Mouse (Mus musculus) hindbrain, postnatal 0 days (tissue): Measurements from ENCODE around the gene Gm11627. TPM values are rescaled to one million over a fixed set of nuclear protein-coding genes. Genes with fewer than 3 reads are reported as not detected.
"Not testable (repeated sequence)": the region's sequence is repeated elsewhere in the genome, so short reads cannot be mapped to it uniquely, and the experiment has no call there.

ENCODE experiments used
- ATAC-seq: fragments of 200-750 bp; cut with Nextera tagmentation; 2 replicates; pipeline ENCODE4 v1.8.0; 2017; ENCODE audit warnings: mild to moderate bottlenecking, moderate TSS enrichment, moderate library complexity
- DNase-seq: peaks from one replicate; pipeline ENCODE4 v3.0.0-alpha.2; 2015; ENCODE audit warnings: low spot score
- H3K27ac ChIP-seq: fragments of 300-500 bp; sonication (generic); 2 replicates; pipeline ENCODE4 v1.5.1; 2014; ENCODE audit warnings: mild to moderate bottlenecking
- H3K27me3 ChIP-seq: fragments of 300-500 bp; sonication (generic); 2 replicates; pipeline ENCODE4 v1.6.1; 2014; ENCODE audit warnings: low read length, mixed read lengths; ENCODE audit not compliant: insufficient read depth
- H3K36me3 ChIP-seq: fragments of 300-500 bp; sonication (generic); 2 replicates; pipeline ENCODE4 v1.6.1; 2014; ENCODE audit warnings: low read length, mixed read lengths; ENCODE audit not compliant: insufficient read depth
- H3K4me1 ChIP-seq: fragments of 300-500 bp; sonication (generic); 2 replicates; pipeline ENCODE4 v1.6.1; 2014; ENCODE audit warnings: antibody characterized with exemption, low read length, mixed read lengths; ENCODE audit not compliant: insufficient read depth
- H3K4me2 ChIP-seq: fragments of 300-500 bp; sonication (generic); 2 replicates; pipeline ENCODE4 v1.6.1; 2014; ENCODE audit warnings: low read depth, mild to moderate bottlenecking, low read length, moderate library complexity, mixed read lengths
- H3K4me3 ChIP-seq: fragments of 300-500 bp; sonication (generic); 2 replicates; pipeline ENCODE4 v1.5.1; 2014; ENCODE audit warnings: low read length
- H3K9ac ChIP-seq: fragments of 300-500 bp; sonication (generic); replicated peaks from 2 replicates; pipeline ENCODE4 v1.6.1; 2014; ENCODE audit warnings: mild to moderate bottlenecking, low read length, moderate library complexity, mixed read lengths
- H3K9me3 ChIP-seq: fragments of 300-500 bp; sonication (generic); 2 replicates; pipeline ENCODE4 v1.6.1; 2016; ENCODE audit warnings: low read length, mixed read lengths
- CTCF ChIP-seq: IDR thresholded peaks from 2 replicates; pipeline ENCODE4 v1.5.1; 2016; ENCODE audit warnings: antibody characterized with exemption, control low read depth, low read depth
- WGBS: fragments of 180-500 bp; shearing (Covaris S2); extraction: QIAGEN DNeasy Blood & Tissue Kit; methylation state at CpG from one replicate; pipeline ENCODE4 v1.1.7; 2014; 5-methylcytosine and 5-hydroxymethylcytosine counted together
- polyA plus RNA-seq: library from polyadenylated mRNA; unstranded; fragments of >200 nt; fragmentation: Nextera tagmentation; extraction: Ambion mirVana; gene quantifications from 2 replicates; pipeline ENCODE4 v1.2.1, GENCODE M21; 2015
- total RNA-seq: library from RNA; depleted of rRNA; stranded (reverse); fragments of >200 nt; gene quantifications from 2 replicates; pipeline ENCODE4 v1.2.3, GENCODE M21; 2014

The Gm11627 gene
- total and polyA plus RNA-seq, 2 experiments from 2014 or later = 5.2 TPM; not detected in 1

DNA sequence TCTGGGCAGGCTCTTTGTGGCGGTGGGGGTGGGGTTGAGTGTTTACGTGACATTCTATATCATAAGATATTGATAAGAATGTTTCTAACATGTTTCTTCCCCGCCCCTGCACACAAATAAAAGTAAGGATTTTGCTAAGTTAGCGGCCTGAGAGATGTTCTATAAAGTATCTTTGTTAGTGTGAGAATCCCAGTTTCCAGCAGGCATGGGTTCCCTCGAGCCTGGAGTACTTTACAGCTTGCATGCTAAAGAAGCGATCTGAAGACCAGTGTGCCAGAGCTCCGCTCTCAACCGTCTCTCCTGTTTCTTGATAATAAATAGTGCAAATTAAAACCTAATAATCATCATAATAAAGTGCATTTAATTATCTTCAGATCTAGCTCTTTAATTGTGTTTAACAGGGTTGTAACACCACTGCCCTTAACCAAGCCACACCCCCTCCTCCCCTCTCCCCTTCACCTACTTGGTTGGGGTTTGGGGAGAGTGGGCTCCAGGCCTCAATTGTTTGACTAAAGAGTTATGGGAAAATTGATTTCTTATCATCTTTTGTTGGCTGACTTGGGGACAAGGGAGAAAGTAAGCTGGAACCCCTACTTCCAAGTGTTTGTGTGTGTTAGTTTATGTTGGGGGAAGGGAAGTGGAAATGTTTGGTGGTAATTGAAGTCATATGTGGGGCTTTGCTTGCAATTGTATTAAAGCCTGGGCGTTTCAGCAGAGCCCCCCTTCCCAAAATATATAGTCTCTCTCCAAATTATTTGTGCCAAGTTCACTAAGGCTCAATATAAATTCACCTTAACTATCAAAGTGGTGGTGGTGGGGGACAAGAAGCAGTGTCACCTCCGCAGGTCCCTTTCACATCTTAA, 28.7 kb upstream of the Gm11627 start:
- DNase-seq (no peak), ATAC-seq (no peak)
- Histone ChIP-seq H3K27ac (no peak overlapping the region), H3K4me3 (peak overlapping the region; percentile 78), H3K36me3 (no peaks in the 10 kb centered on the region), H3K27me3 (no peaks in the 10 kb centered on the region), H3K4me2 (peak overlapping the region; percentile 77), H3K9ac (no peak overlapping the region; the same call in 1 of the 2 replicates), H3K9me3 (no peaks in the 10 kb centered on the region), H3K4me1 (peaks cover 3% of the 10 kb centered on the region; the same call in 1 of the 2 replicates)
- WGBS = 28% methylated on average over 10 of the region's 10 CpGs
- no peak for TF ChIP-seq CTCF

DNA sequence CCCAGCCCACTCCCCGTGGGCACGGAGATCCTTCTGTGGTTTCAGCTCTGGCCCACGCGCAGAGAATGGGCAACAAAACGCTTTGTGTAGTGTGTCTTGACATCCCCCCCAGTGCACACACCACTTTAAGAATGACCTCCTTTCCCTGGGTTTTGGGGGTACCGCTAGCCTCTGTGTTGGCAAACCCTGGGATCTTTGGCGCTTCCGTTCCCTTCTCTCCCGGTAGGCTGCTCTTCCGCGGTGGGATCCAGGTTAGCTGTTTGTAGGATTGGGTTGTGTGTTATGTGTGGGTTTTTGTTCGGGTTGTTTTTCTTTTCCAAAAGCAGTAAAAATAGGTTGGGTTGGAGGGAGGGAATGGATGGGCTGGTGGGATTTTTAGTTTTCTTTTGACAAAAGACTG, 27.9 kb upstream of the Gm11627 start:
- WGBS = 4% methylated on average over 12 of the region's 12 CpGs
- H3K4me3 ChIP-seq = peak overlapping the region; percentile 78
- not testable (repeated sequence) for H3K27ac ChIP-seq

DNA sequence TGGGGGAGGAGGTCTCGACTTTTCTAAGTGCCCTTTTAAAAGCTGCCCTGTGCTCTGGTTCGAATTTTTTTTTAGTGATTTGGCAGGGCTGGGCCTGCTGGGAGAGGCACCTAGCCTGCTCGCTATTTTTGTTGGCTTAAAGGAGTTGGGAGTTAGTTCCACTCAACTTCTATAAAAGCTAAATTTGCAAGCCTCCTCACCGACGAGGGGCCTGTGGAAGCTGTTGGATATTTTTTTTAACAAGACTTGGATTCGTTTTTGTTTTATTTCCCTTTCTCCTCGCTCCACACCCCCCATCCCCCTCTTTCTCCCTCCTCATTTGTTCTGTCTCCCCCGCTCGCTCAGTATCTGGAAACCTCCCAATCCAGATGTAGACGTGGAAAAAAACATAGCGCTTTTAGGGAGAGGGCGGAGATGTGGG, 27.5 kb upstream of the Gm11627 start:
- Histone ChIP-seq H3K36me3 (no peaks in the 10 kb centered on the region), H3K9ac (peak overlapping the region; percentile 35; the same call in 1 of the 2 replicates), H3K4me3 (peak overlapping the region; percentile 78), H3K4me2 (peak overlapping the region; percentile 77), H3K4me1 (peaks cover 3% of the 10 kb centered on the region; the same call in 1 of the 2 replicates), H3K27ac (no peak overlapping the region), H3K27me3 (no peaks in the 10 kb centered on the region), H3K9me3 (no peaks in the 10 kb centered on the region)
- WGBS = 3% methylated on average over 12 of the region's 12 CpGs
- DNase-seq = no peak
- ATAC-seq = no peak
- no peak for TF ChIP-seq CTCF

More for the DNA sequence above, 27.9 kb upstream of the Gm11627 start:
- H3K9ac ChIP-seq = peak overlapping the region; percentile 35; the same call in 1 of the 2 replicates
- not testable (repeated sequence) for ATAC-seq, H3K36me3 ChIP-seq, H3K27me3 ChIP-seq, H3K4me1 ChIP-seq, DNase-seq, H3K9me3 ChIP-seq
- peak overlapping the region; percentile 77 for H3K4me2 ChIP-seq

DNA sequence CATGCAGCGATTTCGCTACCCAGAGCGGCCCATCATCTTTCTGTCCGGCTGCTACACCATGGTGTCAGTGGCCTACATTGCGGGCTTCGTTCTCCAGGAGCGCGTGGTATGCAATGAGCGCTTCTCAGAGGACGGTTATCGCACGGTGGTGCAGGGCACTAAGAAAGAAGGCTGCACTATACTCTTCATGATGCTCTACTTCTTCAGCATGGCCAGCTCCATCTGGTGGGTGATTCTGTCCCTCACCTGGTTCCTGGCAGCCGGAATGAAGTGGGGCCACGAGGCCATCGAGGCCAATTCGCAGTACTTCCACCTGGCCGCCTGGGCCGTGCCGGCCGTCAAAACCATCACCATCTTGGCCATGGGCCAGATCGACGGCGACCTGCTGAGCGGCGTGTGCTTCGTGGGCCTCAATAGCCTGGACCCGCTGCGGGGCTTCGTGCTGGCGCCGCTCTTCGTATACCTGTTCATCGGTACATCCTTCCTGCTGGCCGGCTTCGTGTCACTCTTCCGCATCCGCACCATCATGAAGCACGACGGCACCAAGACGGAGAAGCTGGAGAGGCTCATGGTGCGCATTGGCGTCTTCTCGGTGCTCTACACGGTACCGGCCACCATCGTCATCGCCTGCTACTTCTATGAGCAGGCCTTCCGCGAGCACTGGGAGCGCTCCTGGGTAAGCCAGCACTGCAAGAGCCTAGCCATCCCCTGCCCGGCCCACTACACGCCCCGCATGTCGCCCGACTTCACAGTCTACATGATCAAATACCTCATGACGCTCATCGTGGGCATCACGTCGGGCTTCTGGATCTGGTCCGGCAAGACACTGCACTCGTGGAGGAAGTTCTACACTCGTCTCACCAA, 26.5 kb upstream of the Gm11627 start:
- H3K9ac ChIP-seq = peak overlapping the region; percentile 65
- no peaks in the 10 kb centered on the region for H3K9me3 ChIP-seq
- H3K27me3 ChIP-seq = no peaks in the 10 kb centered on the region
- H3K4me2 ChIP-seq = peak overlapping the region; percentile 77
- TF ChIP-seq CTCF = peak; percentile 47
- 1% methylated on average over 62 of the region's 62 CpGs for WGBS
- peak overlapping the region; percentile 82; the same call in 1 of the 2 replicates for H3K27ac ChIP-seq
- peaks cover 3% of the 10 kb centered on the region; the same call in 1 of the 2 replicates for H3K4me1 ChIP-seq
- no peak for ATAC-seq
- peak overlapping the region; percentile 78 for H3K4me3 ChIP-seq
- peak; percentile 47 for DNase-seq
- no peaks in the 10 kb centered on the region for H3K36me3 ChIP-seq

DNA sequence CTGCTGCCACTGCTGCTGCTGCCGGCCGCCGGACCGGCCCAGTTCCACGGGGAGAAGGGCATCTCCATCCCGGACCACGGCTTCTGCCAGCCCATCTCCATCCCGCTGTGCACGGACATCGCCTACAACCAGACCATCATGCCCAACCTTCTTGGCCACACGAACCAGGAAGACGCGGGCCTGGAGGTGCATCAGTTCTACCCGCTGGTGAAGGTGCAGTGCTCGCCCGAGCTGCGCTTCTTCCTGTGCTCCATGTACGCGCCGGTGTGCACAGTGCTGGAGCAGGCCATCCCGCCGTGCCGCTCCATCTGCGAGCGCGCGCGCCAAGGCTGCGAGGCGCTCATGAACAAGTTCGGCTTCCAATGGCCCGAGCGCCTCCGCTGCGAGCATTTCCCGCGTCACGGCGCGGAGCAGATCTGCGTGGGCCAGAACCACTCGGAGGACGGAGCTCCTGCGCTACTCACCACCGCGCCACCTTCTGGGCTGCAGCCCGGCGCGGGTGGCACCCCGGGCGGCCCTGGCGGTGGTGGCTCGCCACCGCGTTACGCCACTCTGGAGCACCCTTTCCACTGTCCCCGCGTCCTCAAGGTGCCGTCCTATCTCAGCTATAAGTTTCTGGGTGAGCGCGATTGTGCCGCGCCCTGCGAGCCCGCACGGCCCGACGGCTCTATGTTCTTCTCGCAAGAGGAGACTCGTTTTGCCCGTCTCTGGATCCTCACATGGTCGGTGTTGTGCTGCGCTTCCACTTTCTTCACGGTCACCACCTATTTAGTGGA, 25.7 kb upstream of the Gm11627 start:
- DNase-seq = peak; percentile 63
- peak; percentile 34 for ATAC-seq
- peak overlapping the region; percentile 82 for H3K27ac ChIP-seq
- H3K36me3 ChIP-seq = no peaks in the 10 kb centered on the region
- no peaks in the 10 kb centered on the region for H3K27me3 ChIP-seq
- no peak for TF ChIP-seq CTCF
- H3K9ac ChIP-seq = peak overlapping the region; percentile 65
- H3K4me1 ChIP-seq = peaks cover 3% of the 10 kb centered on the region; the same call in 1 of the 2 replicates
- WGBS = under 1% methylated on average over 74 of the region's 74 CpGs
- peak overlapping the region; percentile 77 for H3K4me2 ChIP-seq
- H3K4me3 ChIP-seq = peak overlapping the region; percentile 78
- H3K9me3 ChIP-seq = no peaks in the 10 kb centered on the region
